Mouse (Mus musculus): ENCODE data around the gene Prkg1. TPM values are rescaled to one million over a fixed set of nuclear protein-coding genes. Genes with fewer than 3 reads are reported as not detected.

Gene Prkg1
- polyA plus RNA-seq, 1 experiment from 2014 or later: 7.1 TPM

DNA sequence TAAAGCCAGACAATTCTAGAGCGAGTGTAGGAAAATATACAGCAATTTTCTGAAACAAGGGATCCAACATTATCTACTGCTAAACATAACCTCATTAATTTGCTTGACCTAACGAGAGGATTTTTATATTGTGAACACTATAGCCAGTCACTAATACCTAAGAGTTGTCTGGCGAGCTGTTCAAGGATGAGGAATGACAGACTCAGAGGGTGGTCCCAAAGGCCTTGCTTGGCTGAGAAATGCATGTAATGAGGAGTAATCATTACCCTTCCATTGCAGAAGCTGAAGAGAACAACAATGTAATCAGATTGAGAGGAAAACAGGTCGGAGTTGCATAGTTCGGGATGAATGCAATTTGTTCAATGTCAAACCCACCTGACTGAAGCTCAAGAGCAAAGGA, 174.1 kb downstream of the Prkg1 start:
- no peak overlapping the region for H3K4me2 ChIP-seq (ENCODE audit: low read depth, low read length)
- DNase-seq (ENCODE audit: low spot score): no peak
- H3K27me3 ChIP-seq (ENCODE audit: control insufficient read depth, insufficient read depth, low read length): no peaks in the 10 kb centered on the region
- H3K36me3 ChIP-seq (replicated peaks; ENCODE audit: control insufficient read depth, insufficient read depth, low read depth, low read length): no peaks in the 10 kb centered on the region
- H3K27ac ChIP-seq (replicated peaks; ENCODE audit: low read depth, low read length): no peak overlapping the region
- H3K9ac ChIP-seq (replicated peaks; ENCODE audit: low read length): no peak overlapping the region
- H3K4me3 ChIP-seq (ENCODE audit: low read depth, low read length): no peak overlapping the region
- no peaks in the 10 kb centered on the region for H3K4me1 ChIP-seq (ENCODE audit: control insufficient read depth, insufficient read depth, low read length)
- 78% methylated on average over 5 of the region's 5 CpGs for WGBS
- H3K9me3 ChIP-seq (replicated peaks; ENCODE audit: control insufficient read depth, low read length): no peaks in the 10 kb centered on the region
- ATAC-seq (replicated peaks; ENCODE audit: insufficient number of reproducible peaks, low FRiP score, low TSS enrichment, low read depth): no peak

DNA sequence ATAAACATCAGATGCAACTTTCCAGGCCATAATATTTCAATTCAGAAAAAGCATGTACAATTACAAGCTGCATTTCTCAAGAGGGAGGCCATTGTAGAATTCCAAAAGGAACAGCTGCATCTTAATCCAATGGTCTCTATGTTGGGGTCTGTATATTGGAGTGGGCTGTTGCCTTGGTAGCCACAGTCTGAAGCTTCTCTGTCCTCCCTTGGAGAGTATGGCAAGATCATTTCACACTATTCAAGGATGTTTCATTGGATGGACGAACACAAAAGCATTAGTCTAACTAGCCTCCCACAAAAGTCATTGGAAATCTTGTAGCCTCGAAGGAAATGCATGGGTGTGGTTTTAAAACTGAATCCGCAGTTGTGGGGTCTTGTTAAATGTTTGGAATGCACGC, 187.7 kb downstream of the Prkg1 start:
- DNase-seq (ENCODE audit: low spot score): no peak
- no peak for ATAC-seq (replicated peaks; ENCODE audit: insufficient number of reproducible peaks, low FRiP score, low TSS enrichment, low read depth)
- Histone ChIP-seq H3K4me1 (ENCODE audit: control insufficient read depth, insufficient read depth, low read length) (no peaks in the 10 kb centered on the region), H3K36me3 (replicated peaks; ENCODE audit: control insufficient read depth, insufficient read depth, low read depth, low read length) (no peaks in the 10 kb centered on the region), H3K4me2 (ENCODE audit: low read depth, low read length) (no peak overlapping the region), H3K9ac (replicated peaks; ENCODE audit: low read length) (no peak overlapping the region), H3K9me3 (replicated peaks; ENCODE audit: control insufficient read depth, low read length) (no peaks in the 10 kb centered on the region), H3K27me3 (ENCODE audit: control insufficient read depth, insufficient read depth, low read length) (no peaks in the 10 kb centered on the region), H3K4me3 (ENCODE audit: low read depth, low read length) (no peak overlapping the region), H3K27ac (replicated peaks; ENCODE audit: low read depth, low read length) (no peak overlapping the region)
- WGBS: 69% methylated on average over 4 of the region's 4 CpGs

DNA sequence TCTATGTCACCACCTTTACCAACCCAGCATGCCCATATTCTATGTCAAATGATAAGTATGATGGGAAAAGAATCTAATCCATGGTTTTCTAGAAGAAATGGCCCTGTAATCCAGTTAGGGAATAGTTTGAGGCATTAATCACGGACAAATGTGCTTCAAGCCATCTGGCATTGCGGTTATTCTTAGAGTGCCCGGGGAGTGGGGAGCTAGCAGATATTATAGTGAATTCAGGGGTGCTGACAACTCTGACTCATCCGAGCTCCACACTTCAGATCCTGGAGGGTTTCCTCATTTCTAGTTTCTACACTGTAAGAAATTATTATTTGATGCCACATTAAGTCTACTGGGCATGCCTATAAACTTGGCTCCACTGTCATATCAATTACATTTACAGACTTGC, 200.5 kb downstream of the Prkg1 start:
- Histone ChIP-seq H3K4me3 (ENCODE audit: low read depth, low read length) (no peak overlapping the region), H3K4me2 (ENCODE audit: low read depth, low read length) (no peak overlapping the region), H3K27ac (replicated peaks; ENCODE audit: low read depth, low read length) (no peak overlapping the region), H3K9me3 (replicated peaks; ENCODE audit: control insufficient read depth, low read length) (no peaks in the 10 kb centered on the region), H3K36me3 (replicated peaks; ENCODE audit: control insufficient read depth, insufficient read depth, low read depth, low read length) (no peaks in the 10 kb centered on the region), H3K9ac (replicated peaks; ENCODE audit: low read length) (no peak overlapping the region), H3K4me1 (ENCODE audit: control insufficient read depth, insufficient read depth, low read length) (no peaks in the 10 kb centered on the region), H3K27me3 (ENCODE audit: control insufficient read depth, insufficient read depth, low read length) (no peaks in the 10 kb centered on the region)
- 91% methylated on average over 4 of the region's 4 CpGs for WGBS
- ATAC-seq (replicated peaks; ENCODE audit: insufficient number of reproducible peaks, low FRiP score, low TSS enrichment, low read depth): no peak
- no peak for DNase-seq (ENCODE audit: low spot score)

DNA sequence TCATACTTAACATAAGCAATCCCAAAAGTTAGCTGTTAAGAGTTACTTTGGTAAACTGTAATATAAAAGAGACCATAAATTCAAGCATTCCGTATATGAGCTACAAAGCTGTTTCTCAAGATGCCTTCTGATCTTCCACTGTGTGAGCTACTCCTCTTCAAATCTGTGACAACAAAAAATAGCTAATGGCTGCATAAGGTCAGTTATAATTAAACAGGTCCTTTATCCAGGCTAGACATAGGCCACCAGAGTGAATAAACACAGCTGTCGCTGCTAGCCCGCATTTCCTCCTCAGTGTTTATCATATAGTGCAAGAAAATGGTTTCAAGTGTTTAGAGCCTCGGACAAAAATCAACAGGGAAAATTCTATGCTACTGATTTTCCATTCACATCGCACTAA, 218.8 kb downstream of the Prkg1 start:
- DNase-seq (ENCODE audit: low spot score): no peak
- Histone ChIP-seq H3K4me1 (ENCODE audit: control insufficient read depth, insufficient read depth, low read length) (no peaks in the 10 kb centered on the region), H3K36me3 (replicated peaks; ENCODE audit: control insufficient read depth, insufficient read depth, low read depth, low read length) (no peaks in the 10 kb centered on the region), H3K27me3 (ENCODE audit: control insufficient read depth, insufficient read depth, low read length) (no peaks in the 10 kb centered on the region), H3K4me2 (ENCODE audit: low read depth, low read length) (no peak overlapping the region), H3K27ac (replicated peaks; ENCODE audit: low read depth, low read length) (no peak overlapping the region), H3K9me3 (replicated peaks; ENCODE audit: control insufficient read depth, low read length) (no peaks in the 10 kb centered on the region), H3K9ac (replicated peaks; ENCODE audit: low read length) (no peak overlapping the region), H3K4me3 (ENCODE audit: low read depth, low read length) (no peak overlapping the region)
- 68% methylated on average over 5 of the region's 5 CpGs for WGBS
- ATAC-seq (replicated peaks; ENCODE audit: insufficient number of reproducible peaks, low FRiP score, low TSS enrichment, low read depth): no peak

DNA sequence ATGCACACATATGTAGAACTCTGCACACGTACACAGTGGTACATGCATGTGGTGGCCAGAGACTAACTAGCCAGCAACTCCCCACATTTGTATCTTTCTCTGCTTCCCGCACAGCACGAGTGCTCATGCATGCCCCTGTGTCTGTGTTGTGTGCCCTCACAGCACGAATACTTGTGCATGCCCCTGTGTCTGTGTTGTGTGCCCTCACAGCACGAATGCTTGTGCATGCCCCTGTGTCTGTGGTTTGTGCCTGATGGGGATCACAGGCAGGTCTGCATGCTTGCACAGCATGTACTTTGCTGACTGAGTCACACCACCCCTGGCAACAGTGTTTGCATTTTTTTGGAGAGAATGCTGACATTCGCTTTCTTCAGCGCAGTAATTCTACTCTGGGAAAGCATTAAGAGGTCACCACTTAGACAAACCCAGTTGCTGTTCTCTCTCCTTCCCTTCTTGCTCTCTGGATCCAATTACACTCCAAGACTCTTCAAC, 233.5 kb downstream of the Prkg1 start:
- no peaks in the 10 kb centered on the region for H3K27me3 ChIP-seq (ENCODE audit: control insufficient read depth, insufficient read depth, low read length)
- H3K36me3 ChIP-seq (replicated peaks; ENCODE audit: control insufficient read depth, insufficient read depth, low read depth, low read length): no peaks in the 10 kb centered on the region
- 41% methylated on average over 7 of the region's 7 CpGs for WGBS
- peak; percentile 47 for DNase-seq (ENCODE audit: low spot score)
- H3K27ac ChIP-seq (replicated peaks; ENCODE audit: low read depth, low read length): no peak overlapping the region
- no peak overlapping the region for H3K4me2 ChIP-seq (ENCODE audit: low read depth, low read length)
- H3K4me1 ChIP-seq (ENCODE audit: control insufficient read depth, insufficient read depth, low read length): no peaks in the 10 kb centered on the region
- H3K9ac ChIP-seq (replicated peaks; ENCODE audit: low read length): no peak overlapping the region
- no peak for ATAC-seq (replicated peaks; ENCODE audit: insufficient number of reproducible peaks, low FRiP score, low TSS enrichment, low read depth)
- H3K9me3 ChIP-seq (replicated peaks; ENCODE audit: control insufficient read depth, low read length): no peaks in the 10 kb centered on the region
- H3K4me3 ChIP-seq (ENCODE audit: low read depth, low read length): no peak overlapping the region

DNA sequence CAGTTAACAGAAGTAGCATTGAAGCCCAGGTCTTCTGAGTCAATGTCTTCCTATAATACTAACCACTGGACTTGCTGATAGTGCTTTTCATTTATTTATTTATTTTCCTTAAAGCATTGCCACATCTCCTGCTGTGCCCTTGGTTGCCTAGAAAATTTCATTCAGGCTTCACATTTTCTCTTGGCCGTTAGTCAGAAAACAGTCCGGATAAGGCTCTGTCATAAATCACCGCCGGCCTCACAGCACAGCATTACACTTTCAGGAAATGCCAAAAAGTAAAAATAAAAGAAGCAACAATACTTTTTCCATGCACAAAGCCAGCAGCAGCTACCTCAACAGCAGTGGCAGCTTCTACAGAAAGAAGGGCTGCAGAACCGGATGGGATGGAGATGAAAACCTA, 234.2 kb downstream of the Prkg1 start:
- H3K27ac ChIP-seq (replicated peaks; ENCODE audit: low read depth, low read length): no peak overlapping the region
- H3K4me1 ChIP-seq (ENCODE audit: control insufficient read depth, insufficient read depth, low read length): no peaks in the 10 kb centered on the region
- 63% methylated on average over 5 of the region's 5 CpGs for WGBS
- no peaks in the 10 kb centered on the region for H3K36me3 ChIP-seq (replicated peaks; ENCODE audit: control insufficient read depth, insufficient read depth, low read depth, low read length)
- no peak overlapping the region for H3K4me2 ChIP-seq (ENCODE audit: low read depth, low read length)
- no peak overlapping the region for H3K4me3 ChIP-seq (ENCODE audit: low read depth, low read length)
- no peaks in the 10 kb centered on the region for H3K27me3 ChIP-seq (ENCODE audit: control insufficient read depth, insufficient read depth, low read length)
- H3K9ac ChIP-seq (replicated peaks; ENCODE audit: low read length): no peak overlapping the region
- H3K9me3 ChIP-seq (replicated peaks; ENCODE audit: control insufficient read depth, low read length): no peaks in the 10 kb centered on the region
- ATAC-seq (replicated peaks; ENCODE audit: insufficient number of reproducible peaks, low FRiP score, low TSS enrichment, low read depth) (no peak), DNase-seq (ENCODE audit: low spot score) (no peak)

DNA sequence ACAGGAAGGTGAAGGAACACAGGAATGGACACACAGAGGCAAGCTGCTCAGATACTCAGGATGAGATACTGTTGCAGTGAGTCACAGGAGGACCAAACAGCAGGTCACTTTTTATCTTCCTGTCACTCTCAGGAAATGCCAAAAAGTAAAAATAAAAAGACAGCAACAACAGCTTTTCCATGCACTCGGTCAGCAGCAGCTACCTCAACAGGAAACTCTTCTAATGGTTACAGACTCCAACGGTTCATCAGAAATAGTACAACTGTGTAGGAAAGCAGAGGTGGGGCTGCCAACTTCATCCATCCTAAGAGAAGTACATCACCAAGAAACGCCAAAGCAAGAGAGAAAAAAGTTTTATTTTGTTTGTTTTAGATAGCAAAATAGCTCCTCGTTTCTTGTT, 234.9 kb downstream of the Prkg1 start:
- Histone ChIP-seq H3K4me3 (ENCODE audit: low read depth, low read length) (no peak overlapping the region), H3K36me3 (replicated peaks; ENCODE audit: control insufficient read depth, insufficient read depth, low read depth, low read length) (no peaks in the 10 kb centered on the region), H3K4me2 (ENCODE audit: low read depth, low read length) (no peak overlapping the region), H3K27ac (replicated peaks; ENCODE audit: low read depth, low read length) (no peak overlapping the region), H3K9me3 (replicated peaks; ENCODE audit: control insufficient read depth, low read length) (no peaks in the 10 kb centered on the region), H3K27me3 (ENCODE audit: control insufficient read depth, insufficient read depth, low read length) (no peaks in the 10 kb centered on the region), H3K4me1 (ENCODE audit: control insufficient read depth, insufficient read depth, low read length) (no peaks in the 10 kb centered on the region), H3K9ac (replicated peaks; ENCODE audit: low read length) (no peak overlapping the region)
- WGBS: 72% methylated on average over 4 of the region's 4 CpGs
- ATAC-seq (replicated peaks; ENCODE audit: insufficient number of reproducible peaks, low FRiP score, low TSS enrichment, low read depth) (no peak), DNase-seq (ENCODE audit: low spot score) (no peak)

DNA sequence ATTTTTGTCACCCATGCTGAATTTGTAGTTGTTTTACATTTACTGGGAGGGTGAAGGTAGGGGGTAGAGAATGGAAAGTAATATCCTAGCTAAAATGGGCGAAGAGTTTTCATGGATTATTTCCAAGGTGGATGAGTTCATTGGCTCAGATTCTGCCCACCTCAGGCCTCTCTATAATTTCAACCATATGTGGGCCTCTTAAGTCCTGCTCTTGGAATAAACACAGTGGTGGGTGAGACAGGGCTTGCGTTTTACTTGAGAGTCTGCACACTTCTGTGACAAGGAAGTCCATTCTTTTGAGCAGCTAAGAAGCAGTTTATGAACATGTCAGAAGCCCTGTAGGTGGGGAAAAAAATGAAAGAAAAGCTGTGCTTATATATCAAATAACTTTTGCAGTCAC, 250.3 kb downstream of the Prkg1 start:
- no peaks in the 10 kb centered on the region for H3K36me3 ChIP-seq (replicated peaks; ENCODE audit: control insufficient read depth, insufficient read depth, low read depth, low read length)
- no peak overlapping the region for H3K9ac ChIP-seq (replicated peaks; ENCODE audit: low read length)
- no peaks in the 10 kb centered on the region for H3K9me3 ChIP-seq (replicated peaks; ENCODE audit: control insufficient read depth, low read length)
- no peaks in the 10 kb centered on the region for H3K27me3 ChIP-seq (ENCODE audit: control insufficient read depth, insufficient read depth, low read length)
- DNase-seq (ENCODE audit: low spot score) (peak; percentile 66), ATAC-seq (replicated peaks; ENCODE audit: insufficient number of reproducible peaks, low FRiP score, low TSS enrichment, low read depth) (no peak)
- 29% methylated on average over 2 of the region's 2 CpGs for WGBS
- no peaks in the 10 kb centered on the region for H3K4me1 ChIP-seq (ENCODE audit: control insufficient read depth, insufficient read depth, low read length)
- H3K27ac ChIP-seq (replicated peaks; ENCODE audit: low read depth, low read length): no peak overlapping the region
- no peak overlapping the region for H3K4me3 ChIP-seq (ENCODE audit: low read depth, low read length)
- H3K4me2 ChIP-seq (ENCODE audit: low read depth, low read length): no peak overlapping the region
